Mouse (Mus musculus) neural tube, embryonic 12.5 days (tissue): ENCODE data around the gene 4933428M09Rik. TPM values are rescaled to one million over a fixed set of nuclear protein-coding genes. Genes with fewer than 3 reads are reported as not detected.
"Not testable (repeated sequence)": the region's sequence is repeated elsewhere in the genome, so short reads cannot be mapped to it uniquely, and the experiment has no call there.

Experiments
- ATAC-seq: fragments of 200-750 bp; cut with Nextera tagmentation; 2 replicates; pipeline ENCODE4 v1.8.0; 2017; ENCODE audit warnings: low read depth, mild to moderate bottlenecking, moderate TSS enrichment, moderate library complexity; ENCODE audit not compliant: low FRiP score
- H3K27ac ChIP-seq: fragments of 300-500 bp; sonication (generic); 2 replicates; pipeline ENCODE4 v1.5.1; 2016
- H3K27me3 ChIP-seq: fragments of 300-500 bp; sonication (generic); replicated peaks from 2 replicates; pipeline ENCODE4 v1.6.1; 2016; ENCODE audit warnings: mild to moderate bottlenecking
- H3K36me3 ChIP-seq: fragments of 300-500 bp; sonication (generic); 2 replicates; pipeline ENCODE4 v1.6.1; 2016; ENCODE audit warnings: mild to moderate bottlenecking
- H3K4me1 ChIP-seq: fragments of 300-500 bp; sonication (generic); 2 replicates; pipeline ENCODE4 v1.6.1; 2016
- H3K4me2 ChIP-seq: fragments of 300-500 bp; sonication (generic); replicated peaks from 2 replicates; pipeline ENCODE4 v1.6.1; 2016; ENCODE audit warnings: mild to moderate bottlenecking
- H3K4me3 ChIP-seq: fragments of 300-500 bp; sonication (generic); 2 replicates; pipeline ENCODE4 v1.5.1; 2016
- H3K9ac ChIP-seq: fragments of 300-500 bp; sonication (generic); 2 replicates; pipeline ENCODE4 v1.6.1; 2016; ENCODE audit warnings: mild to moderate bottlenecking
- H3K9me3 ChIP-seq: fragments of 300-500 bp; sonication (generic); 2 replicates; pipeline ENCODE4 v1.6.1; 2016; ENCODE audit warnings: mild to moderate bottlenecking
- WGBS: fragments of 180-500 bp; shearing (Covaris S2); methylation state at CpG from one replicate; pipeline ENCODE4 v1.1.7; 2016; 5-methylcytosine and 5-hydroxymethylcytosine counted together
- polyA plus RNA-seq: library from polyadenylated mRNA; unstranded; fragments of >200 nt; fragmentation: Nextera tagmentation; extraction: Ambion mirVana; gene quantifications from 2 replicates; pipeline ENCODE4 v1.2.1, GENCODE M21; 2016

The 4933428M09Rik gene
- polyA plus RNA-seq = not detected in 2 replicates

GRCm38 (mm10) chrX:139178928-139179327, at the start of gene 4933428M09Rik:
4933428M09Rik (plus strand) TSS chrX:139179228.
- H3K27ac ChIP-seq = no peak within 1 kb of the TSS
- no peaks in the 10 kb centered on the region for H3K36me3 ChIP-seq
- ATAC-seq = no peak
- no peaks in the 10 kb centered on the region for H3K4me1 ChIP-seq
- no peak within 1 kb of the TSS for H3K4me3 ChIP-seq
- H3K27me3 ChIP-seq = no peaks in the 10 kb centered on the region
- no peak within 1 kb of the TSS for H3K4me2 ChIP-seq
- 86% methylated on average over 8 of the region's 8 CpGs for WGBS
- H3K9ac ChIP-seq = no peak within 1 kb of the TSS
- H3K9me3 ChIP-seq = no peaks in the 10 kb centered on the region

- Histone ChIP-seq H3K9me3 (no peaks in the 10 kb centered on the region), H3K27ac (no peak overlapping the region), H3K4me3 (no peak overlapping the region), H3K4me2 (no peak overlapping the region), H3K4me1 (no peaks in the 10 kb centered on the region), H3K27me3 (no peaks in the 10 kb centered on the region), H3K9ac (no peak overlapping the region), H3K36me3 (no peaks in the 10 kb centered on the region)
- WGBS = 58% methylated on average over 4 of the region's 4 CpGs
- ATAC-seq = no peak
Observed at GRCm38 (mm10) chrX:139134031-139134430, 45.0 kb upstream of the 4933428M09Rik start.

GRCm38 (mm10) chrX:139191506-139191905, 12.5 kb downstream of the 4933428M09Rik start:
- H3K4me1 ChIP-seq, H3K4me2 ChIP-seq, H3K27ac ChIP-seq, H3K9me3 ChIP-seq, H3K36me3 ChIP-seq, H3K9ac ChIP-seq, H3K4me3 ChIP-seq, H3K27me3 ChIP-seq, ATAC-seq: not testable (repeated sequence)
- WGBS = 90% methylated on average over 3 of the region's 3 CpGs

GRCm38 (mm10) chrX:139194572-139195279, 15.7 kb downstream of the 4933428M09Rik start:
- ATAC-seq = no peak
- no peaks in the 10 kb centered on the region for H3K36me3 ChIP-seq
- no peak overlapping the region for H3K4me3 ChIP-seq
- H3K9ac ChIP-seq = no peak overlapping the region
- no peaks in the 10 kb centered on the region for H3K9me3 ChIP-seq
- no peaks in the 10 kb centered on the region for H3K27me3 ChIP-seq
- H3K4me2 ChIP-seq = no peak overlapping the region
- H3K4me1 ChIP-seq = no peaks in the 10 kb centered on the region
- no peak overlapping the region for H3K27ac ChIP-seq
- 44% methylated on average over 1 of the region's 1 CpGs for WGBS

- peak overlapping the region; percentile 61 for H3K4me2 ChIP-seq
- H3K36me3 ChIP-seq, H3K4me3 ChIP-seq, H3K27ac ChIP-seq, H3K27me3 ChIP-seq, H3K9ac ChIP-seq, H3K4me1 ChIP-seq, H3K9me3 ChIP-seq: not testable (repeated sequence)
- WGBS = 84% methylated on average over 4 of the region's 4 CpGs
- ATAC-seq = 0 out of 2 replicates have a peak, but pooled peaks have one; percentile 53
Observed at GRCm38 (mm10) chrX:139209191-139209828, 30.3 kb downstream of the 4933428M09Rik start.

- no peak within 1 kb of the TSS for H3K9ac ChIP-seq
- no peaks in the 10 kb centered on the region; the same call in 1 of the 2 replicates for H3K27me3 ChIP-seq
- no peak within 1 kb of the TSS for H3K27ac ChIP-seq
- ATAC-seq = peak; percentile 95
- peak within 1 kb of the TSS; percentile 61 for H3K4me2 ChIP-seq
- H3K9me3 ChIP-seq = no peaks in the 10 kb centered on the region
- WGBS = 16% methylated on average over 31 of the region's 31 CpGs
- peak within 1 kb of the TSS; percentile 37 for H3K4me3 ChIP-seq
- H3K4me1 ChIP-seq = no peaks in the 10 kb centered on the region
- H3K36me3 ChIP-seq = no peaks in the 10 kb centered on the region
Observed at GRCm38 (mm10) chrX:139209829-139210225, 30.8 kb downstream of the 4933428M09Rik start, which contains the start of gene Mum1l1. Mum1l1 (plus strand) TSS chrX:139210042.

GRCm38 (mm10) chrX:139214765-139215164, 35.7 kb downstream of the 4933428M09Rik start:
- no peak for ATAC-seq

GRCm38 (mm10) chrX:139216409-139216808, 37.4 kb downstream of the 4933428M09Rik start:
- no peaks in the 10 kb centered on the region; the same call in 1 of the 2 replicates for H3K27me3 ChIP-seq
- H3K36me3 ChIP-seq = no peaks in the 10 kb centered on the region
- peak; percentile 65; the same call in 1 of the 2 replicates for ATAC-seq
- H3K9ac ChIP-seq = no peak overlapping the region
- peak overlapping the region; percentile 50; the same call in 1 of the 2 replicates for H3K4me2 ChIP-seq
- H3K4me3 ChIP-seq = no peak overlapping the region
- no peaks in the 10 kb centered on the region for H3K4me1 ChIP-seq
- H3K27ac ChIP-seq = no peak overlapping the region
- H3K9me3 ChIP-seq = no peaks in the 10 kb centered on the region
- WGBS = 80% methylated on average over 5 of the region's 5 CpGs

More at GRCm38 (mm10) chrX:139214765-139215164, 35.7 kb downstream of the 4933428M09Rik start:
- H3K27ac ChIP-seq = no peak overlapping the region
- no peaks in the 10 kb centered on the region for H3K36me3 ChIP-seq
- 64% methylated on average over 4 of the region's 4 CpGs for WGBS
- no peaks in the 10 kb centered on the region for H3K4me1 ChIP-seq
- H3K9ac ChIP-seq = no peak overlapping the region
- H3K4me2 ChIP-seq = no peak overlapping the region
- no peaks in the 10 kb centered on the region; the same call in 1 of the 2 replicates for H3K27me3 ChIP-seq
- H3K4me3 ChIP-seq = no peak overlapping the region
- no peaks in the 10 kb centered on the region for H3K9me3 ChIP-seq

GRCm38 (mm10) chrX:139216991-139217593, 38.1 kb downstream of the 4933428M09Rik start:
- Histone ChIP-seq H3K27me3 (no peaks in the 10 kb centered on the region; the same call in 1 of the 2 replicates), H3K36me3 (no peaks in the 10 kb centered on the region), H3K9me3 (no peaks in the 10 kb centered on the region), H3K4me2 (peak overlapping the region; percentile 50), H3K4me1 (no peaks in the 10 kb centered on the region), H3K4me3 (peak overlapping the region; percentile 33), H3K27ac (no peak overlapping the region), H3K9ac (no peak overlapping the region)
- ATAC-seq = peak; percentile 93
- 20% methylated on average over 22 of the region's 22 CpGs for WGBS

GRCm38 (mm10) chrX:139217776-139218175, 38.7 kb downstream of the 4933428M09Rik start:
- WGBS = 66% methylated on average over 10 of the region's 10 CpGs
- no peak overlapping the region for H3K9ac ChIP-seq

GRCm38 (mm10) chrX:139219017-139219416, 40.0 kb downstream of the 4933428M09Rik start:
- Histone ChIP-seq H3K4me1 (no peaks in the 10 kb centered on the region), H3K27me3 (no peaks in the 10 kb centered on the region), H3K9ac (no peak overlapping the region), H3K4me3 (no peak overlapping the region), H3K9me3 (no peaks in the 10 kb centered on the region), H3K4me2 (no peak overlapping the region), H3K36me3 (no peaks in the 10 kb centered on the region), H3K27ac (no peak overlapping the region)
- 36% methylated on average over 2 of the region's 2 CpGs for WGBS
- ATAC-seq = no peak

More at GRCm38 (mm10) chrX:139217776-139218175, 38.7 kb downstream of the 4933428M09Rik start:
- Histone ChIP-seq H3K9me3 (no peaks in the 10 kb centered on the region), H3K27ac (no peak overlapping the region), H3K4me2 (peak overlapping the region; percentile 50), H3K4me1 (no peaks in the 10 kb centered on the region), H3K4me3 (no peak overlapping the region), H3K36me3 (no peaks in the 10 kb centered on the region), H3K27me3 (no peaks in the 10 kb centered on the region)
- ATAC-seq = no peak

- Histone ChIP-seq H3K27ac (no peak overlapping the region), H3K27me3 (no peaks in the 10 kb centered on the region), H3K4me1 (no peaks in the 10 kb centered on the region), H3K4me3 (no peak overlapping the region), H3K9ac (no peak overlapping the region), H3K9me3 (no peaks in the 10 kb centered on the region), H3K36me3 (no peaks in the 10 kb centered on the region), H3K4me2 (no peak overlapping the region)
- ATAC-seq = no peak
- WGBS = 87% methylated on average over 4 of the region's 4 CpGs
Observed at GRCm38 (mm10) chrX:139220830-139221229, 41.8 kb downstream of the 4933428M09Rik start.
